Mouse (Mus musculus) ovary, adult 10 weeks (tissue): ENCODE measurements around the gene Rpa2. TPM values are rescaled to one million over a fixed set of nuclear protein-coding genes. Genes with fewer than 3 reads are reported as not detected.

Experiments
- polyA plus RNA-seq: library from polyadenylated mRNA; stranded (reverse); fragments of 350-450 nt; fragmentation: Illumina TruSeq; extraction: RNeasy Lipid Tissue Mini Kit (QIAGEN cat#74804); gene quantifications from one replicate; pipeline ENCODE4 v1.2.3, GENCODE M21; 2014

Gene Rpa2
- polyA plus RNA-seq: 12.3 TPM

DNA sequence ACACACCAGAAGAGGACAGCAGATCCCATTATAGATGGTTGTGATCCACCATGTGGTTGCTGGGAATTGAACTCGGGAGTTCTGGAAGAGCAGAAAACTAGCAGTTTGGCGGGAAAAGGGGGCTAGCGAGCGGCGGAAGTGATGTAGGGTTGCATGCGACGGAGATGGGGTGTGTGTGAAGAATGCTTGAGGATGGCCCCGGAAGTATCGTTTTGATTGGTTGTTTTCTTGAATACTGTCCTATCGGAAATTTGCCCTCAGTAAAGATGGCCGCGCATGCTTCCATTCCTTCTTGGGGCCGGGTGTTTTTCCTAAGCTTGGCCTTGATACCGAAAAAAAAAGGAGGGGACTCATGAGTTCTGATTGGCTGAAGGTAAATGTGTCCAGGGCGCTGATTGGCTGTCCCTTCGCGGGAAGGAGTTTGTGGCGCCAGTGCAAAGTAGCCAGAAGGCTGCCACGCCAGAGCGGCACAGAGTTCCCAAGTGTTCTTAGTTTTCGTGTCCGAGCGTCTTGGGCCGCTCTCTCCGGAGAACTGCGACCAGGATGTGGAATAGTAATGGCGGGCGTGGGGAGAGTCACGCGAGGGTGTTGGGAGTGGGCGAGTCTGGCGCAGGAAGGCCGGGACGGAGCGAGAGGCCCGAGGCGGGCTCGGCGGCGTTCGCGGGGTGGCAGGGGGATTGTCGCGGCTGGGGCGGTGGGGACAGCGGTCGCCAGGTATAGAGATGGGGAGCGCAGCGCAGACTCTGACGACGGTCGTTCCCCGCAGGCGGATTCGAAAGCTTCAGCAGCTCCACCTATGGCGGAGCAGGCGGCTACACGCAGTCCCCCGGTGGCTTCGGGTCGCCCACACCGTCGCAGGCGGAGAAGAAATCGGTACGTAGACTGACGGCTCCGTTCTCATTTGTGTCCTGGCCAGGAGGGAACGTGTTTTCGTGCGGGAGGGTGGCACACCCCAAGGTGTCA lies at the start of gene Rpa2:
TSS of gene Rpa2 (plus strand) at position 419 of the 963 bp plus-strand sequence.

DNA sequence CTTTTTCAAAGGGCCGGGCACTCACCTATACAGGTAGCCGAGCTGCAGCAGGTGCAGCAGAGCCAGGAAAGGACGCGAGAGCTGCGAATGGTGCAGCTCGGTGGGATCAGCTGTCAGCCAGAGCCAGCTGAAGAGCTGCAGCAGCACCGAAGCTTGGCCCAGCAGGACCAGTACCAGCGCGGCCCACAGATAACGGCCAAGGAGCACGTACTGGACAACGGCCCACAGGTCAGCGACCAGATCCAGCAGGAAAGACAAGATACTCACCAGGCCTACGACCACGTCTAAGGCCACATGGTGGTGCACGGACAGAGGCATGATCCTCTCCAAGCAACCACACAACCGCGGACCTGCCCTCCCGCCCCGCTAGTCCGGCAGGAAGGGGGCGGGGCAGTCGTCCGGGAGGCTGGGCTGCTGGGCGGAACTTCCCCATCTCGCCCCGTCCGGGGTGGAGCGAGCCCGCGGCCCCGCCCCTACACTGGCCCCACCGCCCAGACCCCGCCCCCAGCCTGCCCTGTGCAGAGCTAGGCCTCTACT lies 35.9 kb upstream of the Rpa2 start, which contains the start of gene Xkr8:
TSS of gene Xkr8 (minus strand) at position 399 of the 537 bp plus-strand sequence.

DNA sequence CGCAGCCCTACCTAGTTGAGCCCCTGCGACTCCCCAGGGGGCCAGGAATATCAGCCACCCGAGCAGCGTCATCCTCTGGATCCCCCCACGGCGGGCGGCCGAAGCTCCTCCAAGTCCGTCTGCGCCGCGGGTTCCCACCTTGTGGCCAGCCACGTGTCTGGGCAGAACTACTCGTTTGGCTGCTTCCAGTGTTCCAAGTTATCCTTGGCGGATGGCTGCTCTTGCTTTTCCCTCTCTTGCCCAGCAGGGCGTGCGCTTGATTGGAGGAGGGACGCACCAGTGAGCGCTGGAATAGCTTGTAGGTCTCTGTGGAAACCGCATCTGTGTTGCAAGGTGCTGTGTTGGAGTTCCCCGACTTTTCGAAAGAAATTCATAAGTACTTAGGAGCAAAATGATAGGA lies 11.2 kb upstream of the Rpa2 start, which contains the start of gene Smpdl3b:
TSS of gene Smpdl3b (minus strand) at position 279 of the 400 bp plus-strand sequence.

GRCm38 (mm10) chr4:132796196-132796886 lies 28.2 kb downstream of the Rpa2 start, which contains the start of gene Themis2:
Gene Themis2, minus strand, starts transcription at chr4:132796387.

Other genes starting within 250 kb of the Rpa2 start
- gene Atpif1, start 234.7 kb upstream of the Rpa2 start, polyA plus RNA-seq: 228 TPM
- 354 TPM for gene Dnajc8, start 232.8 kb upstream of the Rpa2 start, polyA plus RNA-seq
- 2.3 TPM for gene Ptafr, start 204.3 kb upstream of the Rpa2 start, polyA plus RNA-seq
- 59.9 TPM for gene Eya3, start 129.3 kb upstream of the Rpa2 start, polyA plus RNA-seq
- gene Xkr8, start 35.8 kb upstream of the Rpa2 start, polyA plus RNA-seq: 3.1 TPM
- 13.2 TPM for gene Smpdl3b, start 11.1 kb upstream of the Rpa2 start, polyA plus RNA-seq
- 0.88 TPM for gene Themis2, start 28.1 kb downstream of the Rpa2 start, polyA plus RNA-seq
- gene Ppp1r8, start 74.8 kb downstream of the Rpa2 start, polyA plus RNA-seq: 13.1 TPM
- 154 TPM for gene Stx12, start 116.2 kb downstream of the Rpa2 start, polyA plus RNA-seq
- 35.5 TPM for gene Fam76a, start 154.2 kb downstream of the Rpa2 start, polyA plus RNA-seq
- 0.29 TPM for gene Fgr, start 205.8 kb downstream of the Rpa2 start, polyA plus RNA-seq
- 5.0 TPM for gene Ahdc1, start 242.9 kb downstream of the Rpa2 start, polyA plus RNA-seq